Mouse (Mus musculus): ENCODE measurements around the gene Scg2. TPM values are rescaled to one million over a fixed set of nuclear protein-coding genes. Genes with fewer than 3 reads are reported as not detected.

Scg2 gene
- polyA plus RNA-seq, 1 experiment from 2014 or later, result 158 TPM

GRCm38 (mm10) chr1:79449943-79450342, 10.0 kb upstream of the Scg2 start:
- H3K27me3 ChIP-seq (ENCODE audit: control insufficient read depth, insufficient read depth, low read length), result no peaks in the 10 kb centered on the region
- peak; percentile 33 for DNase-seq (ENCODE audit: low spot score)
- peak overlapping the region; percentile 60 for H3K9ac ChIP-seq
- H3K9me3 ChIP-seq (ENCODE audit: control insufficient read depth, low read length), result no peaks in the 10 kb centered on the region
- ATAC-seq (ENCODE audit: low FRiP score), result 0 out of 2 replicates have a peak, but pooled peaks have one; percentile 14
- H3K27ac ChIP-seq, result peak overlapping the region; percentile 90
- H3K4me2 ChIP-seq (replicated peaks), result peak overlapping the region; percentile 70
- peaks cover 13% of the 10 kb centered on the region for H3K4me1 ChIP-seq (replicated peaks; ENCODE audit: control insufficient read depth, insufficient read depth, low read length)
- no peaks in the 10 kb centered on the region for H3K36me3 ChIP-seq (replicated peaks; ENCODE audit: control insufficient read depth, insufficient read depth)
- 16% methylated on average over 6 of the region's 6 CpGs for WGBS
- peak overlapping the region; percentile 34 for H3K4me3 ChIP-seq (replicated peaks; ENCODE audit: low read length)

GRCm38 (mm10) chr1:79445586-79445985, 5.7 kb upstream of the Scg2 start:
- peaks cover 3% of the 10 kb centered on the region for H3K4me1 ChIP-seq (replicated peaks; ENCODE audit: control insufficient read depth, insufficient read depth, low read length)
- H3K9ac ChIP-seq, result no peak overlapping the region
- H3K27ac ChIP-seq, result no peak overlapping the region
- H3K9me3 ChIP-seq (ENCODE audit: control insufficient read depth, low read length), result no peaks in the 10 kb centered on the region
- no peak overlapping the region for H3K4me3 ChIP-seq (replicated peaks; ENCODE audit: low read length)
- no peak overlapping the region for H3K4me2 ChIP-seq (replicated peaks)
- 81% methylated on average over 4 of the region's 4 CpGs for WGBS
- ATAC-seq (ENCODE audit: low FRiP score) (no peak), DNase-seq (ENCODE audit: low spot score) (no peak)
- H3K27me3 ChIP-seq (ENCODE audit: control insufficient read depth, insufficient read depth, low read length), result no peaks in the 10 kb centered on the region
- no peaks in the 10 kb centered on the region for H3K36me3 ChIP-seq (replicated peaks; ENCODE audit: control insufficient read depth, insufficient read depth)

- 86% methylated on average over 1 of the region's 1 CpGs for WGBS
Observed at GRCm38 (mm10) chr1:79437755-79438154, 2.2 kb downstream of the Scg2 start.

GRCm38 (mm10) chr1:79436671-79437070, 3.2 kb downstream of the Scg2 start:
- no peak overlapping the region for H3K4me3 ChIP-seq (replicated peaks; ENCODE audit: low read length)
- no peak for DNase-seq (ENCODE audit: low spot score)
- no peak overlapping the region for H3K27ac ChIP-seq
- no peaks in the 10 kb centered on the region for H3K27me3 ChIP-seq (ENCODE audit: control insufficient read depth, insufficient read depth, low read length)
- no peak overlapping the region for H3K9ac ChIP-seq
- 90% methylated on average over 8 of the region's 8 CpGs for WGBS
- no peaks in the 10 kb centered on the region for H3K4me1 ChIP-seq (replicated peaks; ENCODE audit: control insufficient read depth, insufficient read depth, low read length)
- 0 out of 2 replicates have a peak overlapping the region, but pooled peaks have one; percentile 17 for H3K4me2 ChIP-seq (replicated peaks)
- no peaks in the 10 kb centered on the region for H3K9me3 ChIP-seq (ENCODE audit: control insufficient read depth, low read length)
- H3K36me3 ChIP-seq (replicated peaks; ENCODE audit: control insufficient read depth, insufficient read depth), result peaks cover 15% of the 10 kb centered on the region; the same call in 1 of the 2 replicates
- no peak for ATAC-seq (ENCODE audit: low FRiP score)

More at GRCm38 (mm10) chr1:79437755-79438154, 2.2 kb downstream of the Scg2 start:
- ATAC-seq (ENCODE audit: low FRiP score) (no peak), DNase-seq (ENCODE audit: low spot score) (no peak)
- Histone ChIP-seq H3K9me3 (ENCODE audit: control insufficient read depth, low read length) (no peaks in the 10 kb centered on the region), H3K4me1 (replicated peaks; ENCODE audit: control insufficient read depth, insufficient read depth, low read length) (no peaks in the 10 kb centered on the region), H3K27ac (no peak overlapping the region), H3K36me3 (replicated peaks; ENCODE audit: control insufficient read depth, insufficient read depth) (peaks cover 15% of the 10 kb centered on the region; the same call in 1 of the 2 replicates), H3K4me3 (replicated peaks; ENCODE audit: low read length) (peak overlapping the region; percentile 29; the same call in 1 of the 2 replicates), H3K27me3 (ENCODE audit: control insufficient read depth, insufficient read depth, low read length) (no peaks in the 10 kb centered on the region), H3K4me2 (replicated peaks) (0 out of 2 replicates have a peak overlapping the region, but pooled peaks have one; percentile 19), H3K9ac (no peak overlapping the region)

- Histone ChIP-seq H3K9me3 (ENCODE audit: control insufficient read depth, low read length) (no peaks in the 10 kb centered on the region), H3K4me3 (replicated peaks; ENCODE audit: low read length) (no peak overlapping the region), H3K4me2 (replicated peaks) (no peak overlapping the region), H3K36me3 (replicated peaks; ENCODE audit: control insufficient read depth, insufficient read depth) (no peaks in the 10 kb centered on the region), H3K27me3 (ENCODE audit: control insufficient read depth, insufficient read depth, low read length) (no peaks in the 10 kb centered on the region), H3K4me1 (replicated peaks; ENCODE audit: control insufficient read depth, insufficient read depth, low read length) (no peaks in the 10 kb centered on the region), H3K27ac (no peak overlapping the region), H3K9ac (no peak overlapping the region)
- DNase-seq (ENCODE audit: low spot score) (no peak), ATAC-seq (ENCODE audit: low FRiP score) (no peak)
- 52% methylated on average over 5 of the region's 5 CpGs for WGBS
Observed at GRCm38 (mm10) chr1:79429058-79429457, 10.9 kb downstream of the Scg2 start.

- Histone ChIP-seq H3K27ac (no peak overlapping the region), H3K4me2 (replicated peaks) (no peak overlapping the region), H3K4me1 (replicated peaks; ENCODE audit: control insufficient read depth, insufficient read depth, low read length) (no peaks in the 10 kb centered on the region), H3K9ac (no peak overlapping the region), H3K9me3 (ENCODE audit: control insufficient read depth, low read length) (no peaks in the 10 kb centered on the region), H3K4me3 (replicated peaks; ENCODE audit: low read length) (no peak overlapping the region), H3K36me3 (replicated peaks; ENCODE audit: control insufficient read depth, insufficient read depth) (no peaks in the 10 kb centered on the region), H3K27me3 (ENCODE audit: control insufficient read depth, insufficient read depth, low read length) (no peaks in the 10 kb centered on the region)
- no peak for DNase-seq (ENCODE audit: low spot score)
- no peak for ATAC-seq (ENCODE audit: low FRiP score)
Observed at GRCm38 (mm10) chr1:79415496-79415895, 24.4 kb downstream of the Scg2 start.

- ATAC-seq (ENCODE audit: low FRiP score) (no peak), DNase-seq (ENCODE audit: low spot score) (no peak)
- H3K27ac ChIP-seq, result no peak overlapping the region
- 57% methylated on average over 7 of the region's 7 CpGs for WGBS
- H3K4me2 ChIP-seq (replicated peaks), result no peak overlapping the region
- H3K36me3 ChIP-seq (replicated peaks; ENCODE audit: control insufficient read depth, insufficient read depth), result no peaks in the 10 kb centered on the region
- no peaks in the 10 kb centered on the region for H3K9me3 ChIP-seq (ENCODE audit: control insufficient read depth, low read length)
- no peaks in the 10 kb centered on the region for H3K4me1 ChIP-seq (replicated peaks; ENCODE audit: control insufficient read depth, insufficient read depth, low read length)
- no peaks in the 10 kb centered on the region for H3K27me3 ChIP-seq (ENCODE audit: control insufficient read depth, insufficient read depth, low read length)
- H3K4me3 ChIP-seq (replicated peaks; ENCODE audit: low read length), result no peak overlapping the region
- H3K9ac ChIP-seq, result no peak overlapping the region
Observed at GRCm38 (mm10) chr1:79406337-79406942, 33.5 kb downstream of the Scg2 start.

GRCm38 (mm10) chr1:79401090-79402012, 38.6 kb downstream of the Scg2 start:
- Histone ChIP-seq H3K27me3 (ENCODE audit: control insufficient read depth, insufficient read depth, low read length) (no peaks in the 10 kb centered on the region), H3K9ac (no peak overlapping the region), H3K4me3 (replicated peaks; ENCODE audit: low read length) (no peak overlapping the region), H3K4me1 (replicated peaks; ENCODE audit: control insufficient read depth, insufficient read depth, low read length) (no peaks in the 10 kb centered on the region), H3K9me3 (ENCODE audit: control insufficient read depth, low read length) (no peaks in the 10 kb centered on the region), H3K4me2 (replicated peaks) (no peak overlapping the region), H3K27ac (no peak overlapping the region), H3K36me3 (replicated peaks; ENCODE audit: control insufficient read depth, insufficient read depth) (no peaks in the 10 kb centered on the region)
- no peak for ATAC-seq (ENCODE audit: low FRiP score)
- no peak for DNase-seq (ENCODE audit: low spot score)
- 19% methylated on average over 10 of the region's 10 CpGs for WGBS

GRCm38 (mm10) chr1:79400284-79400683, 39.6 kb downstream of the Scg2 start:
- ATAC-seq (ENCODE audit: low FRiP score), result no peak
- DNase-seq (ENCODE audit: low spot score), result no peak
- H3K36me3 ChIP-seq (replicated peaks; ENCODE audit: control insufficient read depth, insufficient read depth), result no peaks in the 10 kb centered on the region
- H3K27me3 ChIP-seq (ENCODE audit: control insufficient read depth, insufficient read depth, low read length), result no peaks in the 10 kb centered on the region
- no peak overlapping the region for H3K27ac ChIP-seq
- H3K9me3 ChIP-seq (ENCODE audit: control insufficient read depth, low read length), result no peaks in the 10 kb centered on the region
- no peak overlapping the region for H3K4me2 ChIP-seq (replicated peaks)
- no peak overlapping the region for H3K9ac ChIP-seq
- H3K4me1 ChIP-seq (replicated peaks; ENCODE audit: control insufficient read depth, insufficient read depth, low read length), result no peaks in the 10 kb centered on the region
- H3K4me3 ChIP-seq (replicated peaks; ENCODE audit: low read length), result no peak overlapping the region
- WGBS, result 70% methylated on average over 5 of the region's 5 CpGs

Measured in hindbrain, embryonic 14.5 days (tissue).